Mouse (Mus musculus): ENCODE measurements around the gene Large1.
"Not testable (repeated sequence)": the region's sequence is repeated elsewhere in the genome, so short reads cannot be mapped to it uniquely, and the experiment has no call there.

Gene Large1

GRCm38 (mm10) chr8:73161564-73161963 lies 191.8 kb downstream of the Large1 start:
- no peak for DNase-seq

- no peak for DNase-seq
These were observed 192.4 kb downstream of the Large1 start for GRCm38 (mm10) chr8:73160945-73161344.

DNA sequence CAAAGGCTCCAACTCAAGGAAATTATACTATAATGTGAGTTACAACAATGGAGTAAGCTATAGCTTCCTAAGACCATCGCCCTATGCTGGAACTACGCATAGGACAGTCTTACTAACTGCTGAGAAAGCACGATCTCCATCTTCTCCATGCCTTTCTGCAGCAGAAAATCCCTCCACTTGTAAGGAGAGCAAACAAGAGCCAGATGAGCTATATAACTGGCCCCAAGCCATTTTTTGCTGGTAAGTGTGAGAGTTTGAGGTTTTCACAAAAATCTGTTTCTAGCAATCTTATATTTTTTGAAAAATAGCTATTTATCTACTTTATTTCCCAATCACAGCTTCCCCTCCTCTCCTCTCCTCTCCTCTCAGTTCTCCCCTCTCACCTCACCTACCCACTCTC lies 206.1 kb downstream of the Large1 start:
- DNase-seq: no peak

DNA sequence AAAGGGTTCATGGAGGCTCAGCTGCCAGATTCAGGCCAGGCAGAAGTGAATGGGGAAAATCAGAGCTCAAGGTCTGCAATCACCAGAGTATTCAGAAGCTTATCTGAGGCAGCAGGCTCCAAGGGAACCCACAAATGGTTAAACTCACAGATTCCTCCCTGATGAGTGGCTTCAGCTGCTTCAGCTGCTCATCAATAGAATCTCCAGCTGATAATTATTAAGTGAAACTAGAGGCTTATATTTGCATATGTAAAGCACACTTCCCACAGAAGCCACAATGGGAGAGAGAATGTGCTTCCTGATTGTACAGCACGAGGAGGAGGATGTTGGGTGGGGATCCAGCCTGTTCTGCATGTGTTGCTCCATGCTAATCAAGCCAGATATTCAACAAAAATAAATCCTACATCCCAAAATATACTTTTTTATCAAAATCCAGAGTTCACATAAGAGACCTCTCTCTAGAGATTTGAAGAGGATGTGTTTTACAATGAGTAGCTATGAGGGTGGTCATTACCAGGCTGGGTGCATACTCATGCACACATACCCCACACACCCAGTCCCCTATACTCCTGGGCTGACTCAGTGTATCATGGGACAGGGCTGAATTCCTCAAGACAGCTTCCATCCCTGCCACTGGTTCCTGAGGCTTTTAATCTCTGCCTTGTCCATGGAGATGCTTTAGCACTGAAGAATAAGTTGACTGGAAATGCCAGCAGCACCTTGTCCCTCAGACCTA lies 210.5 kb downstream of the Large1 start:
- no peak for DNase-seq

DNA sequence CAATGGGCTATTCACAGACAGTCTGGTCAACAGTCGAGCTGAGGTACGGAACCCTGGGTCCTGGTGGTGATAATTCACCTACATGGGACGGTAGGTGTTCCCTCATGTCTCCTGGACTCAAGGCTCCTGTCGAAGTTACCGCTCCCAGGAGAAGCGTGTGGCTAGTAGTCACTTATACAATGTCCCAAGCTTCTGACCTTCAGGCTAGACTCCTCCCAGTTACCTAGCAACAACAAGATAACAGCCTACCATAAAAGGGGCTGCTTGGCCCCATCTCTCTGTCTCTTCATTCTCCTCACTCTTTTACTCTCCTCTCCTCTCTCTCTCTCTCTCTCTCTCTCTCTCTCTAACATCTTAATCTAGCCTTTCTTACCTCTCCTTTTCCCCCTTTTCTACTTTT lies 217.9 kb downstream of the Large1 start:
- no peak for DNase-seq

- no peak for DNase-seq
These were observed 221.3 kb downstream of the Large1 start for GRCm38 (mm10) chr8:73132080-73132479.

- DNase-seq: no peak
These were observed 229.4 kb downstream of the Large1 start for GRCm38 (mm10) chr8:73123864-73124499.

- no peak for DNase-seq
These were observed 240.9 kb downstream of the Large1 start for GRCm38 (mm10) chr8:73112332-73112895.

DNA sequence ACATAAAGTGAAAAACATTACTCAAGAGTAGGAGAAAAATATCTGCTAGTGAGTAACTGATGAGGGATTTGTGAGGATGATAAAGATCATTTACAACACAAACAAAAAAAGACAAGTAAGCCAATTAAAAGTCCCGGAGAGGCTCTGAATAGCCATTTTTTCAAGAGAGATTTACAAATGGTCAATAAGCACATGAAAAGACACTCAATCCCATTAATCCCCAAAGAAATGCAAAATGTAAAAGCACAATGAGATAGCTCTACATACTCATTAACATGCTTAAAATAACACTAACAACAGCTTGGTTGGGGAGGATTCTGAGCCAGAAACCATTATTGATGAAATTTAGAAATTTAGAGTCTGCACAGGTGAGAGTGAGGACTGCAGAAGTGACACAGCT lies 249.3 kb downstream of the Large1 start:
- no peak for DNase-seq

DNA sequence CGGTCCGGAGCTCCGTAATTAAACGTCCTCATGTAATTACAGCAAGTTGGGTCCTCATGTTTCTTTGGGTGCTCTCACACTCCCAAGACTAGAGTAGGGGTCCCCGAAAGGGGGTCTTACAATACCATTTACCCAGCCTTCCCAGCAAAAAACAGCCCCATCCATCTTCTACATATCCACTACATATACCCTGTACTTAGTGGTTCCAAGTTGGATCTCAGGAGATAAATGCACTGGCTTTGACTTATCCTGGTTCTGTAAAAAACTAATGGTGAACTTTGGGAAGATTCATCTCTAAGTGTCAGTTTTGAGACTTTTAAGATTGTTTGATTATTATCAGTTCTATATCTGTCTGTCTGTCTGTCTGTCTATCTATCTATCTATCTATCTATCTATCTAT lies 252.3 kb downstream of the Large1 start:
- DNase-seq: no peak

- not testable (repeated sequence) for DNase-seq
These were observed 252.7 kb downstream of the Large1 start for GRCm38 (mm10) chr8:73100607-73101006.

DNA sequence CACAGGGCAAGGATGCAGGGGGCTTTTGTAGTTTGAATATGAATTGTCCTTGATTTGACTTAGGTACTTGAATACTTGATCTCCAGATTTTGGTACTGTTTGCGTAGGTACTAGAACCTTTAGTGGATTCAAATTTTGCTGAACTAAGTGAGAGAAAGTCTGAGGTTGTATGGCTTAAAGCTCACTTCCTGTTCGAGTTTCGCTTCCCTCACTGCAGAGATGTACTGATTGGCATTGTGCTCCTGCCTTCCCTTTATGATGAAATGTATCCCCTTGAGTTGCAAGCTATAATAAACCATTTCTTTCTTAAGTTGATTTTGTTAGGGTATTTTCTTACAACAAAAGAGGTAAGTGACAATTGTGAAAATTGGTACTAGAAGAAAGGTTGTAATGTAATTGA lies 253.8 kb downstream of the Large1 start:
- no peak for DNase-seq

- no peak for DNase-seq
These were observed 256.4 kb downstream of the Large1 start for GRCm38 (mm10) chr8:73096952-73097351.

- not testable (repeated sequence) for DNase-seq
These were observed 275.6 kb downstream of the Large1 start for GRCm38 (mm10) chr8:73077746-73078145.

GRCm38 (mm10) chr8:73061410-73061809 lies 291.9 kb downstream of the Large1 start:
- no peak for DNase-seq

DNA sequence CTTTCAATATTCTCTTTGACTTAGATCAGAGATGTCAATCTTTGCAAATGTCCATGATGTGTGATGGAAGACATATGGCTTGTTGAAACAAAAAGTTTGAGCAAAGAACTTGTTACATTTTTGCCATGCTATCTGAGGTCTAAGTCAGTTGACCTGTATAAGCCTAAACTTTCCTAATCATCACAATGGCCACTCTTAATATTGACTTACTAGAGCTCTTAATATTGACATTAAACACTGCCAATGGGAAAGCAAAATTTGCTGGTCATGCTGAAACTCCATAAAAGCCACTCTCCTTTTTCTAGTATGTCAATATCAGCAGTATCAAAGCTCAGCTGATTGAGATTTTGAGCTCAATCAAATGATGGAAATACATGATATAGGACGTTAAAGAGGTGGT lies 298.6 kb downstream of the Large1 start:
- no peak for DNase-seq

GRCm38 (mm10) chr8:73053878-73054277 lies 299.5 kb downstream of the Large1 start:
- DNase-seq: no peak

- no peak for DNase-seq
These were observed 300.9 kb downstream of the Large1 start for GRCm38 (mm10) chr8:73052414-73052813.

GRCm38 (mm10) chr8:73048136-73048535 lies 305.2 kb downstream of the Large1 start:
- no peak for DNase-seq

DNA sequence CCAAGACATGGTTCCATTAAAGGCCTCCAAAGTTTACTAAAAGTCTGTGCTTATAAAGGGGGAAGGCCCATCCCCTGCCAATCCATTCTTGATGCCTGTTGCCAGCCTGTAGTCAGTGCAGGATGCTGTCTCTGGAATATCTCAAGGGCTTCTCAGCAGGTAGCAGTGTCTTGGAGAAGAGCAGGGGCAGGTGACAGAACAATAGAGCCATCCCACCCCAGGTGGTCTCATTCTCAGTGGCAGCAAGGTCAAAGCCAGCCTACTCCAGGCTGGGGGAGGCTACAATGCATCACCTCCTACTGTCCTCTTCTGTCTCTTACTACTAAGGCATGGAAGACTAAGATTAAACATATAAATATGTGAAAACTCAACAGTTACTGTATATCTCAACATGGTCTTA lies 323.6 kb downstream of the Large1 start:
- no peak for DNase-seq

GRCm38 (mm10) chr8:73018241-73018640 lies 335.1 kb downstream of the Large1 start:
- no peak for DNase-seq

DNA sequence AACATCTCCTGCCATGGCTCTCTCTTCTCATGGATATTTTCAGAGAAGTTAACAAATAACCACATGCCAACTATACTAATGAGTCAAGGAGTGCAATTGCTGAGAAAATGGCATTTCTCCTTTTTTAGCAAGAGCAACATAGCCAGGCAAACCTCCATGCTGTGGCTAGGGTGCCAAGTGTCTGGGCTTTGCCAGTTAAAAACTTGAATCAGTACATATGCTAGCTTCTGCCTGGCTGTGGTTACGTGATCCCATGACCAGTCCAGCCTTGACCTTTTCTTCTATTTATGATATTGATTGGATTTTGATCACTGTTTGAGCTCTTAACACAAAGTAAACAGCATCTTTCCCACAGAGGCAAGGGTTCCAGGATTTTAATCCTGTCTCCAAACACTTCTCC lies 335.7 kb downstream of the Large1 start:
- no peak for DNase-seq

DNA sequence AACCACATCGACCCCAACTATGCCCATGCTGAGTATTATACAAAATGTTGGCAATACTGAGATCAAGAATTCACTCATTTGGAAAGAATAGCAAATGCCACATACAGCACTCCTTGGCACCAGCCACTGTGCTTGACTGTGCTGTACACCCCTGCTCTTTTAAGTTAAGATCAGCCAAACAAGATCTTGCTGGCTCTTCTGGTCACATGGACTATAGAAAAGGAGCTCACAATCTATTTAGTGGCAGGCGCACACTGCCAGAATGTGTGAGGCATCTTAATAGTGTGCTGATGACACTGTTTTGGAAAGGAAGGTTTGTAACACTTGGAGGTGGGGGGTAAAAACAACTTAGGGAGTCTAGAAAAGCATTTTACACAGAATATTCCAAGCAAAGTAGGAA lies 337.0 kb downstream of the Large1 start:
- DNase-seq: no peak

- peak; percentile 13 for DNase-seq
These were observed 345.9 kb downstream of the Large1 start for GRCm38 (mm10) chr8:73007489-73007888.

All from lung, postnatal 10 days (tissue).